In genomic region chr9:36965720-36966119, GRCm38 (mm10) we compare ENCODE assay signal across 8 mouse cellular contexts.
A peak's percentile ranks its signal among the peaks of the same experiment; 100 is the strongest.
DNase-seq lines count a peak whose midpoint lies in the region; TF ChIP-seq lines count a peak whose summit lies in the region.

No protein-coding gene starts in this region.

- H3K79me2 ChIP-seq in CH12.LX (replicated peaks; ENCODE audit: control insufficient read depth, extremely low read depth, insufficient read depth, poor library complexity, severe bottlenecking) = no peaks in the 10 kb centered on the region

- in situ Hi-C loops in CH12.LX (cut with MboI; ENCODE audit: low pct_ligation_motif_present, low pct_unique_long_range_greater_than_20kb, low sequenced_read_pairs) = no loop called here

- H3K9me3 ChIP-seq in CH12.LX (replicated peaks; ENCODE audit: low read length) = no peaks in the 10 kb centered on the region
- H3K9me3 ChIP-seq in forebrain, embryonic 10.5 days = no peaks in the 10 kb centered on the region

- TF ChIP-seq POLR2A in CH12.LX (IDR thresholded peaks at IDR 0.05; ENCODE audit: low read depth, low read length) = no peak

- peak; percentile 41 to 62; a peak in 3 of 4 replicates for TF ChIP-seq CTCF in CH12.LX (conservative IDR thresholded peaks at IDR 0.05 in 1 of 2, IDR thresholded peaks at IDR 0.05 in 1 of 2; ENCODE audit: low read depth in 2 of 2, low read length in 2 of 2)

- no peak for TF ChIP-seq EP300 in CH12.LX (IDR thresholded peaks at IDR 0.05; ENCODE audit: low read length)

- DNase-seq in kidney, postnatal 10 days = peak; percentile 65
- DNase-seq in kidney, adult 18-20 months = no peak
- peak; percentile 53 for DNase-seq in CH12.LX (ENCODE audit: extremely low read depth)
- peak; percentile 79 for DNase-seq in R1 (ENCODE audit: low read depth, low spot score)
- peak; percentile 55 to 71 for DNase-seq in kidney, postnatal 4 days
- DNase-seq in spleen, postnatal 4 days (ENCODE audit: low spot score in 2 of 2) = no peak
- DNase-seq in forebrain, embryonic 10.5 days (ENCODE audit: extremely low spot score, low spot score) = no peak
- no peak for DNase-seq in ovary, postnatal 10 days (ENCODE audit: low spot score)

- H3K9ac ChIP-seq in CH12.LX (ENCODE audit: insufficient read depth, low read depth) = no peak overlapping the region

- H3K36me3 ChIP-seq in CH12.LX (replicated peaks in 1 of 2; ENCODE audit: control insufficient read depth in 1 of 2, insufficient read depth in 1 of 2, low read length in 1 of 2) = no peaks in the 10 kb centered on the region
- peaks cover 21% of the 10 kb centered on the region for H3K36me3 ChIP-seq in forebrain, embryonic 10.5 days (replicated peaks)

- H3K4me2 ChIP-seq in CH12.LX (ENCODE audit: insufficient read depth, low read depth, poor library complexity, severe bottlenecking) = no peak overlapping the region

- H3K27ac ChIP-seq in CH12.LX (ENCODE audit: insufficient read depth, low read depth) = no peak overlapping the region
- no peak overlapping the region for H3K27ac ChIP-seq in forebrain, embryonic 10.5 days

- H3K4me3 ChIP-seq in CH12.LX (replicated peaks in 1 of 3; ENCODE audit: low read depth in 2 of 3, low read length in 2 of 3, poor library complexity in 1 of 3) = no peak overlapping the region
- no peak overlapping the region for H3K4me3 ChIP-seq in forebrain, embryonic 10.5 days

- 63% methylated on average over 5 of the region's 5 CpGs for WGBS in forebrain, embryonic 10.5 days

- H3K4me1 ChIP-seq in CH12.LX (ENCODE audit: control insufficient read depth in 1 of 2, insufficient read depth in 2 of 2) = peaks cover 0 to 24% of the 10 kb centered on the region in 2 experiments; a peak in 1 of 4 replicates
- H3K4me1 ChIP-seq in forebrain, embryonic 10.5 days = peaks cover 81% of the 10 kb centered on the region

- dilution Hi-C loops in CH12.LX (cut with MboI; ENCODE audit: extremely low pct_ligation_motif_present, extremely low pct_unique_long_range_greater_than_20kb, low sequenced_read_pairs) = no loop called here

- TF ChIP-seq RAD21 in CH12.LX (IDR thresholded peaks at IDR 0.05; ENCODE audit: low read depth, low read length) = peak; percentile 40

- H3K27me3 ChIP-seq in CH12.LX (replicated peaks) = peaks cover 10% of the 10 kb centered on the region
- H3K27me3 ChIP-seq in forebrain, embryonic 10.5 days (ENCODE audit: poor library complexity, severe bottlenecking) = peaks cover 22% of the 10 kb centered on the region

TF ChIP-seq in CH12.LX, 34 proteins besides CTCF, POLR2A, EP300 and RAD21:
- no peak for TF ChIP-seq E2F4 (IDR thresholded peaks at IDR 0.05; ENCODE audit: insufficient replicate concordance, low read depth, low read length)
- no peak for TF ChIP-seq MAZ (IDR thresholded peaks at IDR 0.05; ENCODE audit: low read depth, low read length)
- TF ChIP-seq ZNF384 (IDR thresholded peaks at IDR 0.05; ENCODE audit: low read depth, low read length) = peak; percentile 50; the same call in 1 of the 2 replicates
- TF ChIP-seq SMC3 (IDR thresholded peaks at IDR 0.05; ENCODE audit: low read depth, low read length) = peak; percentile 42
- no peak for TF ChIP-seq GABPA (IDR thresholded peaks at IDR 0.05; ENCODE audit: insufficient replicate concordance, low read depth, low read length)
- TF ChIP-seq RCOR1 (conservative IDR thresholded peaks at IDR 0.05; ENCODE audit: low read depth, low read length) = no peak
- TF ChIP-seq HCFC1 (IDR thresholded peaks at IDR 0.05; ENCODE audit: low read depth, low read length) = no peak
- TF ChIP-seq BHLHE40 (IDR thresholded peaks at IDR 0.05; ENCODE audit: low read depth, low read length) = no peak
- TF ChIP-seq TBP (conservative IDR thresholded peaks at IDR 0.05; ENCODE audit: low read depth, low read length) = no peak
- no peak for TF ChIP-seq ZKSCAN1 (IDR thresholded peaks at IDR 0.05; ENCODE audit: borderline replicate concordance, low read depth, low read length)

Comparison
In these comparisons a context has a peak if more than half of its experiments do, and no peak if none do; other contexts are left out.
1. DNase-seq: peak in kidney, postnatal 10 days (single experiment), CH12.LX (single experiment), R1 (single experiment) and kidney, postnatal 4 days (2 of 2); none in kidney, adult 18-20 months (single experiment), spleen, postnatal 4 days (0 of 2), forebrain, embryonic 10.5 days (single experiment) and ovary, postnatal 10 days (single experiment).